Mouse (Mus musculus) liver, embryonic 14.5 days (tissue): ENCODE measurements around the gene Casp8. TPM values are rescaled to one million over a fixed set of nuclear protein-coding genes. Genes with fewer than 3 reads are reported as not detected.
"Not testable (repeated sequence)": the region's sequence is repeated elsewhere in the genome, so short reads cannot be mapped to it uniquely, and the experiment has no call there.

Experiments used
- ATAC-seq: fragments of 200-750 bp; cut with Nextera tagmentation; 2 replicates; pipeline ENCODE4 v1.8.0; 2017; ENCODE audit warnings: moderate number of reproducible peaks, mild to moderate bottlenecking, moderate library complexity; ENCODE audit not compliant: insufficient read depth
- DNase-seq, 3 experiments: peaks; one replicate each; pipeline ENCODE4 v3.0.0-alpha.2; 2012 to 2013; ENCODE audit warnings: low read depth in 3 of 3, low spot score in 3 of 3
- H3K27ac ChIP-seq: fragments of 300-500 bp; sonication (generic); 2 replicates; pipeline ENCODE4 v1.5.1; 2014; ENCODE audit warnings: moderate library complexity, mild to moderate bottlenecking, control low read depth, inconsistent platforms
- H3K27me3 ChIP-seq: fragments of 300-500 bp; sonication (generic); 2 replicates; pipeline ENCODE4 v1.6.1; 2014; ENCODE audit warnings: mild to moderate bottlenecking, low read length, moderate library complexity; ENCODE audit not compliant: control insufficient read depth, insufficient read depth
- H3K36me3 ChIP-seq: fragments of 300-500 bp; sonication (generic); replicated peaks from 2 replicates; pipeline ENCODE4 v1.6.1; 2014; ENCODE audit warnings: low read depth; ENCODE audit not compliant: control insufficient read depth, insufficient read depth
- H3K4me1 ChIP-seq, 2 experiments: fragments of 200-500 bp in 1 of 2; fragments of 300-500 bp in 1 of 2; sonication (generic) in 1 of 2; replicated peaks; 2 replicates each; pipeline ENCODE4 v1.6.1; 2012 to 2014; ENCODE audit warnings: antibody characterized with exemption in 1 of 2, inconsistent platforms in 1 of 2, low read length in 1 of 2; ENCODE audit not compliant: control insufficient read depth in 2 of 2, insufficient read depth in 2 of 2
- H3K4me2 ChIP-seq: fragments of 300-500 bp; sonication (generic); 2 replicates; pipeline ENCODE4 v1.6.1; 2014; ENCODE audit warnings: low read depth, mild to moderate bottlenecking, control low read depth, moderate library complexity
- H3K4me3 ChIP-seq, 2 experiments: fragments of 200-500 bp in 1 of 2; fragments of 300-500 bp in 1 of 2; sonication (generic) in 1 of 2; 2 replicates each; pipeline ENCODE4 v1.5.1; 2012 to 2014; ENCODE audit warnings: low read depth in 2 of 2, low read length in 2 of 2, mild to moderate bottlenecking in 2 of 2, control low read depth in 1 of 2, inconsistent platforms in 1 of 2, moderate library complexity in 1 of 2; ENCODE audit not compliant: insufficient read depth in 1 of 2
- H3K9ac ChIP-seq: fragments of 300-500 bp; sonication (generic); replicated peaks from 2 replicates; pipeline ENCODE4 v1.6.1; 2014; ENCODE audit warnings: mild to moderate bottlenecking, control low read depth, moderate library complexity
- H3K9me3 ChIP-seq: fragments of 300-500 bp; sonication (generic); 2 replicates; pipeline ENCODE4 v1.6.1; 2016; ENCODE audit warnings: low read length, mixed read lengths; ENCODE audit not compliant: control insufficient read depth
- CTCF ChIP-seq: IDR thresholded peaks from 2 replicates; pipeline ENCODE4 v1.5.1; 2016; ENCODE audit warnings: antibody characterized with exemption, low read depth, control low read depth
- EP300 ChIP-seq: IDR thresholded peaks from 2 replicates; pipeline ENCODE4 v1.6.1; 2016; ENCODE audit warnings: antibody characterized with exemption, low read depth
- WGBS: fragments of 180-500 bp; shearing (Covaris S2); extraction: QIAGEN DNeasy Blood & Tissue Kit; methylation state at CpG from one replicate; pipeline ENCODE4 v1.1.7; 2014; ENCODE audit not compliant: insufficient replicate concordance; 5-methylcytosine and 5-hydroxymethylcytosine counted together
- polyA plus RNA-seq, 2 experiments: library from polyadenylated mRNA; depleted of rRNA in 1 of 2; stranded (reverse) in 1 of 2; unstranded in 1 of 2; fragments of >200 nt; fragmentation: Nextera tagmentation in 1 of 2; extraction: Ambion mirVana in 1 of 2; gene quantifications; 2 replicates each; pipeline versions ENCODE4 v1.2.1 to v1.2.3; 2012 to 2014

The Casp8 gene
- polyA plus RNA-seq, 2 experiments, result 5.8 to 9.9 TPM

DNA sequence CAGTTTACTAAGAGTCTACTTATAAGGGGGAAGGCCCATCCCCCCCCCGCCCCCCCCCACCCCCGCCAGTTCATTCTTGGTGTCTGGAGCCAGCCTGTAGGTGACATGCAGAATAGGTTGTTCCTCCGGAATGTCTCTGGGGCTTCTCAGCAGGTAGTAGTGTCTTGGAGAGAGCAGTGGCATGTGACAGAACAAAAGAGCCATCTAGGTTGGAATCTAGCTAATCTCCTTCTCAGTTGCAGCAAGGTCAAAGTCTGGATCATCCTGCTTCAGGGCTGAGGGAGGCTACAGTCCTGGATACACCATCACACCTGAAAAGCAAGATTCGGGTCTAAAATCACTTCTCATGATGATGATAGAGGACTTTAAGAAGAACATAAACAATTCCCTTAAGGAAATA, 90.5 kb downstream of the Casp8 start:
- DNase-seq, result no peak
- Histone ChIP-seq H3K4me3 (no peak overlapping the region), H3K36me3 (no peaks in the 10 kb centered on the region), H3K27me3 (no peaks in the 10 kb centered on the region), H3K27ac (no peak overlapping the region), H3K4me2 (no peak overlapping the region), H3K9ac (no peak overlapping the region), H3K9me3 (no peaks in the 10 kb centered on the region), H3K4me1 (no peaks in the 10 kb centered on the region)
- WGBS, result 73% methylated on average over 4 of the region's 4 CpGs
- ATAC-seq, result no peak
- TF ChIP-seq EP300 (no peak), CTCF (no peak)

DNA sequence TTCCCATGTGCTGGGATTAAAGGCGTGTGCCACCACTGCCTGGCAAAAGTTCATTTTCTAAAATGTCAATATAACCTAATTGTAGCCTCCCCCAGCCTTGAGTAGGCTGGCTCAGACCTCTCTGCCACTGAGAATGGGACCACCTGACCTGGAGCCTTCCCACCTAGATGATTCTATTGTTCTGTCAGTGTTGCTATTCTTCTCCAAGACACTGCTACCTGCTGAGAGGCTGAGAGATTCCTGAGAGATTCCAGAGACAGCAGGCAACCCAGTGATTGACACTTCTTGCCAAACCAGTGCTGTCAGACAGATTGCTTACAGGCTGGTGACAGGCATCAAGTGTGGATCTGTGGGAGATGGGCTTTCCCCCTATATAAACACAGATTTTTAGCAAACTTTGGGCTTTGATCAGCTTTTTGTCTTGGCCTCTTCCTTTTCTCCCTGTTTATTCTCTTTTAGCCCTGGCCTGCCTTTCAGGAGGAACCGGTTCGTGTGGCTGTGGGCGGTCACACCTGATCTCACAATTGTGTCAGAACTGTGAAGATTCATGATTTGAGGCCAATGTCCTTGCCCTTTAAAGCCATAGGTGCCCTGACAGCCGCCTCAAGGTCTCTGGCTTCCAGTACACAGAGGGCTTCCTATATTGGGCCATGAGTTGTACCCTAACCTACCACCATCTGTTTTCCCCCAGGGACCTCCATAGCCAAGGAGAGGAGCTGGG, 94.8 kb downstream of the Casp8 start:
- TF ChIP-seq CTCF, result no peak
- no peak for TF ChIP-seq EP300
- H3K27me3 ChIP-seq, result no peaks in the 10 kb centered on the region
- H3K4me2 ChIP-seq, result no peak overlapping the region
- no peak overlapping the region for H3K9ac ChIP-seq
- no peaks in the 10 kb centered on the region for H3K4me1 ChIP-seq
- no peak overlapping the region for H3K4me3 ChIP-seq
- no peaks in the 10 kb centered on the region for H3K9me3 ChIP-seq
- WGBS, result 57% methylated on average over 5 of the region's 5 CpGs
- no peaks in the 10 kb centered on the region for H3K36me3 ChIP-seq
- ATAC-seq (no peak), DNase-seq (no peak)
- H3K27ac ChIP-seq, result no peak overlapping the region

DNA sequence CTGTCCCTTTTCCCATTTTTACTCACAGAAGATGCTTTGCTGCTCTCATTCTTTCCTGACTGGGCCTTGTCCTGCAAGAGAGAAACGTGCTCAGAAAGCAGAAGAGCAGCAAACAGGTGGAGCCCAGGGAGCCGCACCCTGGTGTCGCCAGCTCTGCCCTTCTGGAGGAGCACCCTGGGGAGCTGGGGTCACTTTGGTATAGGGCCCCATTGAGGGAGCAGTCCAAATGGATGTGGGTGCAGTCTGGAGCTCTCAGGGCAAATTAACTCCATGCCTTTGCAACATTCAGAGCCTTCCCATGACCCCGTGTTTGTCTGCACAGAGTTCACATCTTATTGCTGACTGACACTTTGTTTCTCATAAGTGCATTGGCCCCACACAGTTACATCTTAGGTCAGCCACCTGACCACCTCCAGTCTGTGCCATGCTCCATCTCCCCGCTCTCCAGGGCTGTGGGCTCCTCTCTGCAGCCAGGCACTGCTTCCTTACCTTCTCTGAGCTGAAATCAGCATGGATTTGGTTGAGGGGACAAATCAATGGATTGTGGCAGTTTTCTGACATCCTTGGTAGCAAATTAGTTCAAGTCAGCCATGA, 95.6 kb downstream of the Casp8 start:
- not testable (repeated sequence) for H3K9me3 ChIP-seq, H3K4me1 ChIP-seq, H3K27me3 ChIP-seq, H3K36me3 ChIP-seq, ATAC-seq, H3K27ac ChIP-seq, H3K4me3 ChIP-seq, DNase-seq, H3K9ac ChIP-seq, H3K4me2 ChIP-seq
- 62% methylated on average over 4 of the region's 5 CpGs for WGBS

DNA sequence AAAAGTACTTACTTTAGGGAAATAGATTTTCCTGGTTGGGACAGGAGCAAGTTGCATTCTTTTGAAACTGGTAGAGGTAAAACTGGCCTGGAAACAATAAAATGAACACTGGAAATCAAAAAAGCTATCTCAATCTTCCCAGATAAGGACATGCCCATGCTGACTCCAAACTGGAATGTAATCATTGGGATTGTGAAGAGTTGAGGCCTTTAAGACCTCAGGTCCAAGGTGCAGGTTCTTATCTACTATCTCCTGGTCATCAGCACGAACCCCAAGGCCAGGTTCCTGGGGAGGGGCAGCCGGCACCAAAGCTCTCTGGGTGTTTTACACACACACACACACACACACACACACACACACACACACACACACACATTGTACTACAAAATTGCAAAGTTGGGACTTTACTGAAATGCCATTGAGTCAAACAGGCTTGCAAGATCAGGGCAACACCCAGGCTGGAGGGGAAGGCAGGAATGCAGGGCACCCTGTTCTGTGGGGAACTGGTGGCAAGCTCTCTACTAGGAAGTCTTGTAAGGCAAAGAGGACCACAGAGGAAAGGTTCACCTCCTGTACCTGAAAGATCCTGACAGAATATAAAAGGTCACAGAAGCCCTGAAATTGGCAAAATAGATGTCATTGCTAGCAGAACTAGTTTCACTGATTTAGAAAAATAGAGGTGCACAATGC, 96.5 kb downstream of the Casp8 start:
- H3K4me2 ChIP-seq, H3K36me3 ChIP-seq, H3K27me3 ChIP-seq, H3K4me1 ChIP-seq, H3K9ac ChIP-seq, DNase-seq, H3K27ac ChIP-seq, H3K9me3 ChIP-seq, H3K4me3 ChIP-seq, ATAC-seq: not testable (repeated sequence)
- WGBS, result 30% methylated on average over 2 of the region's 2 CpGs

DNA sequence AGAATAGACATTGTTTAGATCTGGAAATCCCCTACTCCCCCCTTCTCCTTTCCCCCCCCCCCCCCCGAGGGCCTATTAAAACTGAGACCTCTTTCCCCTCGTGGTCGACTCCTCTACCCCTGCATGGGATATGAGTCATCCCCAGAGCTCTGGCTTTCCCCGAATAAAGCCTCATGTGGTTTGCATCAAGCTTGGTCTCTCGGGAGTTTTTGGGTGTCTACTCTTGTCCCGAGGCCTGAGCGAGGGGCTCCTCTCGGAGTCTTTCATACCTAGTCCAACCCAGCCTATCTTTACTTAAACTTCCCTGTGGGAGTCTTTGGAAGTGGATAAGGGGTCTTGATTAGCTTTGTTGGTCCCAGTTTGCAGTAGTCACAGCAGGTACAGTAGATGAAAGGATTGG, 97.2 kb downstream of the Casp8 start:
- not testable (repeated sequence) for H3K27me3 ChIP-seq, H3K4me1 ChIP-seq, H3K36me3 ChIP-seq, H3K9me3 ChIP-seq, ATAC-seq, H3K4me2 ChIP-seq, H3K9ac ChIP-seq, H3K27ac ChIP-seq, H3K4me3 ChIP-seq, DNase-seq
- 65% methylated on average over 7 of the region's 8 CpGs for WGBS

Other genes starting within 250 kb of the Casp8 start
- 0.63 and 0.95 TPM in 2 replicates for gene Fam126b, start 209.1 kb upstream of the Casp8 start, polyA plus RNA-seq (2012; rRNA removed)
- gene Fam126b, start 209.1 kb upstream of the Casp8 start, polyA plus RNA-seq (2014; fragmentation: Nextera tagmentation; extraction: Ambion mirVana), result 2.4 and 2.9 TPM in 2 replicates
- 43.5 and 93.3 TPM in 2 replicates for gene Ndufb3, start 209.0 kb upstream of the Casp8 start, polyA plus RNA-seq (2012; rRNA removed)
- 118 and 123 TPM in 2 replicates for gene Ndufb3, start 209.0 kb upstream of the Casp8 start, polyA plus RNA-seq (2014; fragmentation: Nextera tagmentation; extraction: Ambion mirVana)
- not detected in 2 replicates for gene Als2cr12, start 99.4 kb upstream of the Casp8 start, polyA plus RNA-seq (2012; rRNA removed)
- gene Als2cr12, start 99.4 kb upstream of the Casp8 start, polyA plus RNA-seq (2014; fragmentation: Nextera tagmentation; extraction: Ambion mirVana), result not detected in 2 replicates
- gene Cflar, start 83.9 kb upstream of the Casp8 start, polyA plus RNA-seq (2012; rRNA removed), result 8.2 and 8.4 TPM in 2 replicates
- gene Cflar, start 83.9 kb upstream of the Casp8 start, polyA plus RNA-seq (2014; fragmentation: Nextera tagmentation; extraction: Ambion mirVana), result 10.8 and 13.4 TPM in 2 replicates
- gene Trak2, start 178.1 kb downstream of the Casp8 start, polyA plus RNA-seq (2012; rRNA removed), result 47.7 and 51.2 TPM in 2 replicates
- 43.1 and 52.4 TPM in 2 replicates for gene Trak2, start 178.1 kb downstream of the Casp8 start, polyA plus RNA-seq (2014; fragmentation: Nextera tagmentation; extraction: Ambion mirVana)
- gene Stradb, start 178.1 kb downstream of the Casp8 start, polyA plus RNA-seq (2012; rRNA removed), result 15.9 and 17.1 TPM in 2 replicates
- gene Stradb, start 178.1 kb downstream of the Casp8 start, polyA plus RNA-seq (2014; fragmentation: Nextera tagmentation; extraction: Ambion mirVana), result 44.1 and 46.1 TPM in 2 replicates